Mouse (Mus musculus) left cerebral cortex, postnatal 36 days (tissue): Measurements from ENCODE around the gene Gm8332. TPM values are rescaled to one million over a fixed set of nuclear protein-coding genes. Genes with fewer than 3 reads are reported as not detected.
"Not testable (repeated sequence)": the region's sequence is repeated elsewhere in the genome, so short reads cannot be mapped to it uniquely, and the experiment has no call there.

Experiments
- DNase-seq, 2 experiments: peaks; one replicate each; pipeline ENCODE4 v3.0.0; 2021 to 2022; ENCODE audit warnings: low spot score in 2 of 2, mixed read lengths in 1 of 2
- intact Hi-C: fragments of 180-260 bp; cut with DNase I; formaldehyde crosslinking; loops from one replicate; pipeline ENCODE4 v1.15.1; 2025
- total RNA-seq, 2 experiments: library from RNA; stranded (reverse); gene quantifications; 2 replicates each; pipeline ENCODE4 v1.2.3; 2021

Gene Gm8332
- total RNA-seq: not detected

GRCm38 (mm10) chr12:88250000-88250399, at the start of gene Gm8332:
Gene Gm8332, minus strand, starts transcription at chr12:88250100.
- intact Hi-C loops, DNase-seq: not testable (repeated sequence)

GRCm38 (mm10) chr12:88297171-88297570, 47.3 kb upstream of the Gm8332 start:
- intact Hi-C loops, DNase-seq: not testable (repeated sequence)

- DNase-seq, intact Hi-C loops: not testable (repeated sequence)
These were observed 43.2 kb upstream of the Gm8332 start for GRCm38 (mm10) chr12:88293082-88293481.

GRCm38 (mm10) chr12:88285224-88285623, 35.3 kb upstream of the Gm8332 start:
- DNase-seq, intact Hi-C loops: not testable (repeated sequence)

- intact Hi-C loops, DNase-seq: not testable (repeated sequence)
These were observed 24.5 kb upstream of the Gm8332 start, which contains the start of gene Gm5662 for GRCm38 (mm10) chr12:88274400-88274799. Gene Gm5662, minus strand, starts transcription at chr12:88274500.

DNA sequence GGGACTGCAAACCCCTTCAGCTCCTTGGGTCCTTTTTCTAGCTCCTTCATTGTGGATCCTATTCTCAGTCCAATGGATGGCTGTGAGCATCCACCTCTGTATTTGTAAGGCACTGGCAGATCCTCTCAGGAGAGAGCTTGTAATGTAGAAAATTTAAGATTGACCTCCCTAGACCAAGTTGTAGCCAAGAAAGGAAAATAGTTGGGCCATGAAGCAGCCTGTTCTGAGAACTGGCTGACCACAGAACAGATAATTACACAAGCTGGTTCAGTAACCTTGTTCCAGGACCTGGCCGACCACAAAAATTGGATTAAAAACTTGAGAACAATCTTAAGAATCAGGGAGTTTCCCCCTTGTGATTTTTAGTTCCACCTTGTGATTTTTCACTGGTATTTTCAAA, 7.3 kb upstream of the Gm8332 start:
- no peak for DNase-seq
- intact Hi-C loops: no loop called here

DNA sequence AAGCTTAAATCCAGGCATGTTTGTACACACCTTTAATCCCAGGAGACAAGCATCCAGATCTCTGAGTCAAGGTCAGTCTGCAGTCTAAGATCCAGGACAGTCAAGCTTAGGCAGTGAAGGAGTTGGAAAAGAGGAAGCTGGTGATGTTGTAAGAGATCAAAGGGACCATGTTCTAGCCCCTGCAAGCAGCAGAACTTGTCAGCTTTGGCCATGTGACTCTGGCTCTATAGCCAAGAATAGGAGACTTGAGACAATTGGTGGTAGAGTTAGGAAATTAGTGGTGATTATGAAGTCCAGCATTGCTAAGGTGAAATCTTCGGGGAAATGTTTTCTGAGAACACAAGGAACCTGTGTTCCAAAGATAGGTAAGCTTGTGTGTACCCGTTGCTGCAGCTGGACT, 6.0 kb upstream of the Gm8332 start:
- intact Hi-C loops, DNase-seq: not testable (repeated sequence)

DNA sequence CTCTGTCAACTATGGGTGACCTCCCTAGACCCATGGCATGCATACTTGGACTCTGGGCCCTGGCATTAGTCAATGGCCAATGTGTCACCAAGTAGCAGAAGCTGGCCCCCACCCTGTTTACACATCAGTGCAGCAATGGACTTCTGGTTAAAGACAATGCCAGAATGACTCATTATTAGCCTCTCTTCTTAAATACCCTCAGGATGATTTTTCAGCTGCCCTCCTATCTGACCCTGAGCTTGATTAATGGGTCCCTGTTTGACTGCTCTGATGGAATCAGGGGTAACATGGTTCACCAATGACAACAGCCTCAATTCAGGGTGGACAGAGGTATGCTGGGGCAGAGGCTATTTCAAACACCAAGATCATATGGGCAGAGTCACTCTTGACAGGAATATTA, 4.1 kb downstream of the Gm8332 start:
- intact Hi-C loops, DNase-seq: not testable (repeated sequence)

DNA sequence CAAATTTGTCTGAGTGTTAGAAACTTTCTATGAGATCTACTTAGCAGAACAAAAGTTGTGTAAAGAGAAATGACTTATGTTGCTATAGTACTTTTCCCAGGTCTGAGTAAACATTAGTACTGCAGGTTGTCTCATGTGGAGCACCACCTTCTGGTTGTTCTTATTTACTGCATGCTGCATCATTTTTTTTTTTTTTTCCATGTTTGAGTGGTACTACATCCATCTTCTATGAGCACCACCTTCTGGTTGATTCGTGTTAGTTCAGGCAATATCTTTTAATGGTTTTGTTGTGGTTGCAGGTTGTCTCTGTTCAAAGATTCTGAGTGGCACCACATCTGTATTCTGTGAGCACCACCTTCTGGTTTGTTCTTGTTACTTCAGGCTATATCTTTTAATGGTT, 7.0 kb downstream of the Gm8332 start:
- intact Hi-C loops, DNase-seq: not testable (repeated sequence)

DNA sequence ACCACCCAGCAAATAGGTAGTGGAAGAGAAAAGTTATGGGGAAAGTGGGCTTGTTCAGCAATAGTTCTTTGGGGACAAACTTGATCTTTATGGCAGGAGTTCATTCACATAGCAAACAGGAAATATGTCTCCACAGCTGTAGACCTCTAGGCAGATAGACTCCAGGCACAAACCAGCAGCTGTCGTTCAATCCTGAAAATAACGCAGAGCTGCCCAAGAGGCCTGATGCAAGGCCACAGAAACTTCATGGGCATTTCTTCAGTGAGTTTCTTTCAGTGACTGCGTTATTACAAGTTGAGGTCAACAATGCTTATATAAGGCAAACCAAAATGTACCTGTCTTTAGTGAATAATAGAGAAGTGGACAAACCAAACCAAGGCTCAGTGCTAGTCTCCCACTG, 30.5 kb downstream of the Gm8332 start:
- DNase-seq: no peak
- intact Hi-C loops: no loop called here

DNA sequence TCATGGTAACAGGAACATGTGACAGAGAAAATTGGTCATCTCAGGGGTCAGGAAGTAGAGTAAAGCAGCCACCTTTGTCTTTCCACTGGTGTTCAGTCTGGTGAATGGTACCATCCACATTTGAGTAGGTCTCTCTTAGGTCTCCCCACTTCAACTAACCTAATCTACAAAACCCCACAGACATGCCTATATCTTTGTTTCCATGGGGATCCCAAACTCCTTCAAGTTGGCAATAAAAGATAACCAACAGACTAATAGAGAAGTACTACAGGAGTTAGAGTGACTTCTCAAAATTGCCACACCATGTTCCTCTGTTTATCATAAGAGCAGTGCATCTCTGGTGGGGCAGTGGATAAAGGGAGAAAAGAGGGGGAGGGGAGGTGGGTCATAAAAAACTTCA, 31.8 kb downstream of the Gm8332 start:
- intact Hi-C loops, DNase-seq: not testable (repeated sequence)

GRCm38 (mm10) chr12:88214641-88215040, 35.3 kb downstream of the Gm8332 start:
- intact Hi-C loops: no loop called here
- DNase-seq: no peak

- intact Hi-C loops, DNase-seq: not testable (repeated sequence)
These were observed 38.4 kb downstream of the Gm8332 start for GRCm38 (mm10) chr12:88211458-88211857.

DNA sequence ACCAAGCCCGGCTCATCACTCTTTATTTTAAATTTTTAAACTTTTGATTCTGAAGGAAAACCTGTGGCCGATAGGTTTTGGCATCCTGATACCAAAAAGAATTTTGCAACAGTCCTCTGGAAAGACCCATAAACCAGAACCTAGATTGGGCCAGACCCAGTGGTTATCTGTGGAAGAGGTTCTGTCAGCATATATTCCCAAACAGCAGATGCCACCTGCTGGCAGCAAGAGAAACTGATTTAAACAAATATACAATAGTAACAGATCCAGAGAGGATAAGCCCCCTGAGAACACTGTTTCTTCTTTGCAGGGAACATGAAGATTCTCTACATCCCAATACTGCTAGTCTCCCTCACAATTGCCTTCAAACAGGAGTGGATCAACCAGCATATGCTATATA, 47.0 kb downstream of the Gm8332 start:
- no peak for DNase-seq
- intact Hi-C loops: no loop called here

Other genes starting within 250 kb of the Gm8332 start
- gene Gm2075, start 238.3 kb downstream of the Gm8332 start, total RNA-seq: not detected
- not detected for gene Gm6803, start 231.3 kb downstream of the Gm8332 start, total RNA-seq
- gene Gm2056, start 223.1 kb downstream of the Gm8332 start, total RNA-seq: not detected
- gene Gm16368, start 166.4 kb downstream of the Gm8332 start, total RNA-seq: not detected
- not detected for gene Gm10436, start 68.0 kb downstream of the Gm8332 start, total RNA-seq
- not detected for gene Gm5662, start 24.4 kb upstream of the Gm8332 start, total RNA-seq
- gene Gm5039, start 73.9 kb upstream of the Gm8332 start, total RNA-seq: not detected
- gene Adck1, start 110.5 kb upstream of the Gm8332 start, total RNA-seq: 10 to 100 TPM; 31.5 to 33.4 TPM